Mouse (Mus musculus) gastrocnemius, adult 18-20 months (tissue): Measurements from ENCODE around the gene Gm20388. TPM values are rescaled to one million over a fixed set of nuclear protein-coding genes. Genes with fewer than 3 reads are reported as not detected.

Experiments used
- DNase-seq: peaks from one replicate; pipeline ENCODE4 v3.0.0; 2021; ENCODE audit warnings: low spot score
- total RNA-seq, 2 experiments: library from RNA; stranded (reverse); gene quantifications; 2 replicates each; pipeline ENCODE4 v1.2.3; 2021

Gm20388 gene
- total RNA-seq, 2 experiments from 2014 or later = 10.5 to 12.3 TPM

GRCm38 (mm10) chr8:121723846-121724245 lies 1813.2 kb downstream of the Gm20388 start:
- DNase-seq = no peak

- DNase-seq = no peak
Measured at GRCm38 (mm10) chr8:121727164-121727563, 1816.5 kb downstream of the Gm20388 start.

GRCm38 (mm10) chr8:121729323-121729722 lies 1818.7 kb downstream of the Gm20388 start, which contains the start of gene Jph3:
TSS of gene Jph3 (plus strand) at chr8:121729623.
- DNase-seq = no peak

- DNase-seq = no peak
Measured at GRCm38 (mm10) chr8:121729754-121730153, 1819.1 kb downstream of the Gm20388 start.

- DNase-seq = no peak
Measured at GRCm38 (mm10) chr8:121730170-121730569, 1819.5 kb downstream of the Gm20388 start.

- no peak for DNase-seq
Measured at GRCm38 (mm10) chr8:121730646-121731045, 1820.0 kb downstream of the Gm20388 start.

GRCm38 (mm10) chr8:121731060-121731459 lies 1820.4 kb downstream of the Gm20388 start:
- DNase-seq = no peak

- DNase-seq = no peak
Measured at GRCm38 (mm10) chr8:121731471-121732333, 1821.1 kb downstream of the Gm20388 start.

GRCm38 (mm10) chr8:121732334-121732665 lies 1821.7 kb downstream of the Gm20388 start:
- no peak for DNase-seq

- no peak for DNase-seq
Measured at GRCm38 (mm10) chr8:121734262-121734661, 1823.6 kb downstream of the Gm20388 start.

- DNase-seq = no peak
Measured at GRCm38 (mm10) chr8:121736236-121736635, 1825.6 kb downstream of the Gm20388 start.

- no peak for DNase-seq
Measured at GRCm38 (mm10) chr8:121740721-121741120, 1830.1 kb downstream of the Gm20388 start.

- no peak for DNase-seq
Measured at GRCm38 (mm10) chr8:121749501-121749900, 1838.9 kb downstream of the Gm20388 start.

GRCm38 (mm10) chr8:121750512-121750911 lies 1839.9 kb downstream of the Gm20388 start:
- no peak for DNase-seq

GRCm38 (mm10) chr8:121751407-121751806 lies 1840.8 kb downstream of the Gm20388 start:
- peak; percentile 24 for DNase-seq

GRCm38 (mm10) chr8:121758470-121758869 lies 1847.8 kb downstream of the Gm20388 start:
- DNase-seq = no peak

GRCm38 (mm10) chr8:121760484-121760883 lies 1849.8 kb downstream of the Gm20388 start:
- no peak for DNase-seq

GRCm38 (mm10) chr8:121761480-121761879 lies 1850.8 kb downstream of the Gm20388 start:
- DNase-seq = no peak

- no peak for DNase-seq
Measured at GRCm38 (mm10) chr8:121762999-121763699, 1852.5 kb downstream of the Gm20388 start.

GRCm38 (mm10) chr8:121763700-121764013 lies 1853.0 kb downstream of the Gm20388 start:
- DNase-seq = no peak

- peak; percentile 42 for DNase-seq
Measured at GRCm38 (mm10) chr8:121765594-121766138, 1855.0 kb downstream of the Gm20388 start.

GRCm38 (mm10) chr8:121769095-121769494 lies 1858.5 kb downstream of the Gm20388 start:
- DNase-seq = no peak
